Mouse (Mus musculus): ENCODE data around the gene Gm47791.

Gene Gm47791

DNA sequence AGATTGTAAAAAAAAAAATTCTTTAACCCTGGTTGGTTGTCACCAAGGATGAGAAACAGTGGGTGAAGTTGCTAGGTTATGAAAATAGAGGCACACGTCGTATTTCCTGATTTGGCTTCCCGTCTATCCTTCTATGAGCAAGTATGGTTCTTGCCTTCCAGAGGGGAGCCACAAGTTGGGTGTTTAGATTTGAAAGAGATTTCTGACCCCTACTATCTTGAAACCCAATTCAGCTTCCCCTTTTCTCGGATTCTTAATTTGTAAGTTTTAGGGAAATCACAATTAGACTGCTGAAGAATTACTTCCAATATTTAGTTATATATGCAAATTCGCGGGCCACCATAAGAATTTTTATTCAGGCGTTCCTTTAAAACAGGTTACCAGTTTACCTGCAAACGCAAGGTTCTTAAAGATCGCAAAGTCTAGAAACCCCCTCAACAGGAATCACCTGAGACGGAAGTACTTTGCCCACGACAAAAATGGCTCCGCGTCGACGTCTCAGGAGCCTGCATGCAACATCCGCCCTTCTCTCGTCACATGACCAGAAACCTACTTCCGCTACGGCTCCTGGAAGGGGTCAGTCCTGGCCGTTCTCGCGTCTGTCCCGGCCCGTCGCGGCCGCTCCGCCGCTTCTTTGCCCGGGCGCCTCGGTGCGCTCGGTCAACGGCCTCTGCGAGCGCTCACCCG lies 46.6 kb downstream of the Gm47791 start, which contains the start of gene Mff:
Gene Mff (plus strand): TSS at position 552 of the 687 bp plus-strand sequence.
- DNase-seq (ENCODE audit: low spot score in 2 of 2) = peak; percentile 87 to 92
